In genomic region chr5:44157760-44158159, GRCm38 (mm10) we compare ENCODE assay signal across 25 mouse cellular contexts.
"Had no signal": no experiment of that assay in that cellular context is flagged by ENCODE, and none has a peak within 500 bp of the region (broad histone marks: within the 10 kb centered on the region; RNA-seq: fewer than 3 reads in every experiment).

No protein-coding gene starts in this region.

- ATAC-seq: forebrain, postnatal 0 days; hindbrain, embryonic 16.5 days; inflammation-experienced regulatory T-cells, adult 6 months had no signal

- H3K4me3 ChIP-seq: heart, embryonic 10.5 days; heart, embryonic 12.5 days; hindbrain, embryonic 10.5 days; hindbrain, embryonic 12.5 days; kidney, embryonic 15.5 days; left cerebral cortex, adult 2 months; limb, embryonic 10.5 days; limb, embryonic 12.5 days; liver, embryonic 13.5 days had no signal

- H3K9me3 ChIP-seq: heart, embryonic 10.5 days; heart, embryonic 12.5 days; hindbrain, embryonic 10.5 days; hindbrain, embryonic 12.5 days; kidney, embryonic 15.5 days; limb, embryonic 10.5 days; liver, embryonic 13.5 days had no signal

- H3K4me1 ChIP-seq: heart, embryonic 10.5 days; heart, embryonic 12.5 days; hindbrain, embryonic 10.5 days; hindbrain, embryonic 12.5 days; kidney, embryonic 15.5 days; limb, embryonic 10.5 days; limb, embryonic 12.5 days; liver, embryonic 13.5 days had no signal

- DNase-seq: forebrain, postnatal 0 days; gastrocnemius, postnatal 14 days; heart, postnatal 10 days; heart, postnatal 4 days; kidney, adult 11 months; kidney, adult 2 months; kidney, adult 9 months; kidney, postnatal 14 days; kidney, postnatal 36 days; layer of hippocampus, adult 9-11 months; liver; liver, embryonic 13.5 days had no signal

- H3K4me2 ChIP-seq: heart, embryonic 12.5 days; hindbrain, embryonic 12.5 days; hindbrain, embryonic 14.5 days; kidney, embryonic 15.5 days; limb, embryonic 12.5 days; liver, embryonic 11.5 days; liver, embryonic 13.5 days had no signal

- H3K36me3 ChIP-seq: heart, embryonic 10.5 days; heart, embryonic 12.5 days; hindbrain, embryonic 10.5 days; hindbrain, embryonic 12.5 days; kidney, embryonic 15.5 days; limb, embryonic 10.5 days; limb, embryonic 12.5 days; liver, embryonic 13.5 days had no signal

- H3K9ac ChIP-seq: forebrain, postnatal 0 days; heart, embryonic 12.5 days; hindbrain, embryonic 12.5 days; hindbrain, embryonic 14.5 days; kidney, embryonic 15.5 days; limb, embryonic 12.5 days; liver, embryonic 13.5 days had no signal

- H3K27ac ChIP-seq: heart, embryonic 10.5 days; hindbrain, embryonic 10.5 days; hindbrain, embryonic 12.5 days; hindbrain, embryonic 14.5 days; kidney, embryonic 15.5 days; kidney, postnatal 0 days; left cerebral cortex, adult 2 months; limb, embryonic 10.5 days; limb, embryonic 12.5 days; liver, embryonic 13.5 days had no signal

- H3K27me3 ChIP-seq: heart, embryonic 12.5 days; hindbrain, embryonic 12.5 days; kidney, embryonic 15.5 days; liver, embryonic 13.5 days had no signal
